Mouse (Mus musculus): ENCODE data around the gene Kcnj1.

- no peak for TF ChIP-seq CTCF (IDR thresholded peaks at IDR 0.05; ENCODE audit: low read depth)
- no peak for TF ChIP-seq EP300 (IDR thresholded peaks at IDR 0.05; ENCODE audit: low read depth)
Measured at GRCm38 (mm10) chr9:32373656-32374055, 1.4 kb downstream of the Kcnj1 start.

All from liver, embryonic 14.5 days (tissue).